Mouse (Mus musculus) heart, adult 8-10 months (tissue): Measurements from ENCODE around the gene Gpc5. TPM values are rescaled to one million over a fixed set of nuclear protein-coding genes. Genes with fewer than 3 reads are reported as not detected.

ENCODE experiments used
- microRNA-seq: library from miRNA; unstranded; fragments of <30 nt; microRNA quantifications from one replicate; pipeline ENCODE4 v1.2.0, GENCODE M21; 2022
- total RNA-seq, 4 experiments: library from RNA; stranded (reverse); gene quantifications; 2 replicates each; pipeline ENCODE4 v1.2.4; 2022

Gpc5 gene
- total RNA-seq, 4 experiments from 2014 or later, result not detected

Small RNA genes within 50 kb of the gene (microRNA-seq; reads per million reads assigned to microRNA genes)
- 1,206 reads per million, percentile 84 among the genes with 10 or more reads in this experiment for gene Mir17
- 63.0 reads per million, percentile 53 among the genes with 10 or more reads in this experiment for gene Mir18
- not detected for gene Mir19a
- gene Mir19b-1, result 1.1 reads per million
- 891 reads per million, percentile 81 among the genes with 10 or more reads in this experiment for gene Mir20a
- gene Mir92-1, result 1,142 reads per million, percentile 83 among the genes with 10 or more reads in this experiment
